Mouse (Mus musculus) E14TG2a.4 (cell line): ENCODE measurements around the gene Klrb1b.
"Not testable (repeated sequence)": the region's sequence is repeated elsewhere in the genome, so short reads cannot be mapped to it uniquely, and the experiment has no call there.

Experiments used
- H3K27me3 ChIP-seq: 2 replicates; pipeline ENCODE4 v1.6.1; 2014; ENCODE audit warnings: low read length, control low read depth; ENCODE audit not compliant: insufficient read depth
- H3K36me3 ChIP-seq: 2 replicates; pipeline ENCODE4 v1.6.1; 2014; ENCODE audit warnings: low read length, control low read depth; ENCODE audit not compliant: insufficient read depth
- H3K4me1 ChIP-seq: replicated peaks from 2 replicates; pipeline ENCODE4 v1.6.1; 2014; ENCODE audit warnings: low read depth, low read length, control low read depth
- H3K4me3 ChIP-seq: replicated peaks from 2 replicates; pipeline ENCODE4 v1.5.1; 2014; ENCODE audit warnings: mild to moderate bottlenecking, low read length
- H3K9me3 ChIP-seq: 2 replicates; pipeline ENCODE4 v1.6.1; 2014; ENCODE audit warnings: low read length, control low read depth
- CTCF ChIP-seq: conservative IDR thresholded peaks from 2 replicates; pipeline ENCODE4 v1.5.1; 2014; ENCODE audit warnings: low read length
- NANOG ChIP-seq: IDR thresholded peaks from 2 replicates; pipeline ENCODE4 v1.6.1; 2014; ENCODE audit warnings: borderline replicate concordance, low read length, mixed read lengths
- POU5F1 ChIP-seq: IDR thresholded peaks from 2 replicates; pipeline ENCODE4 v1.6.1; 2014; ENCODE audit warnings: low read length, borderline replicate concordance

Gene Klrb1b

GRCm38 (mm10) chr6:128769481-128770253 is 56.5 kb downstream of the Klrb1b start:
- peaks cover 6% of the 10 kb centered on the region for H3K4me1 ChIP-seq
- no peaks in the 10 kb centered on the region for H3K36me3 ChIP-seq
- TF ChIP-seq CTCF (no peak), POU5F1 (no peak)
- H3K9me3 ChIP-seq, result peaks cover 21% of the 10 kb centered on the region
- H3K4me3 ChIP-seq, result no peak overlapping the region
- H3K27me3 ChIP-seq, result no peaks in the 10 kb centered on the region

- peaks cover 8% of the 10 kb centered on the region for H3K9me3 ChIP-seq
- TF ChIP-seq NANOG (no peak), POU5F1 (no peak), CTCF (no peak)
- H3K4me1 ChIP-seq, result peaks cover 6% of the 10 kb centered on the region
Measured at GRCm38 (mm10) chr6:128768047-128768446, 58.1 kb downstream of the Klrb1b start.

GRCm38 (mm10) chr6:128766486-128767254 is 59.5 kb downstream of the Klrb1b start:
- H3K36me3 ChIP-seq, H3K27me3 ChIP-seq, H3K4me3 ChIP-seq, H3K4me1 ChIP-seq: not testable (repeated sequence)
- H3K9me3 ChIP-seq, result peaks cover 14% of the 10 kb centered on the region
- peak; percentile 46 for TF ChIP-seq CTCF

More at GRCm38 (mm10) chr6:128768047-128768446, 58.1 kb downstream of the Klrb1b start:
- Histone ChIP-seq H3K27me3 (no peaks in the 10 kb centered on the region), H3K36me3 (no peaks in the 10 kb centered on the region), H3K4me3 (no peak overlapping the region)

GRCm38 (mm10) chr6:128765211-128765610 is 60.9 kb downstream of the Klrb1b start:
- no peaks in the 10 kb centered on the region for H3K36me3 ChIP-seq
- TF ChIP-seq CTCF, result no peak
- no peak for TF ChIP-seq NANOG
- no peak for TF ChIP-seq POU5F1
- peaks cover 14% of the 10 kb centered on the region for H3K9me3 ChIP-seq
- no peak overlapping the region for H3K4me3 ChIP-seq
- no peaks in the 10 kb centered on the region for H3K27me3 ChIP-seq
- peaks cover 10% of the 10 kb centered on the region for H3K4me1 ChIP-seq

- Histone ChIP-seq H3K4me1 (peaks cover 11% of the 10 kb centered on the region), H3K27me3 (no peaks in the 10 kb centered on the region), H3K36me3 (no peaks in the 10 kb centered on the region), H3K4me3 (peak overlapping the region; percentile 49), H3K9me3 (peaks cover 14% of the 10 kb centered on the region)
- TF ChIP-seq NANOG, result no peak
- TF ChIP-seq CTCF, result no peak
- no peak for TF ChIP-seq POU5F1
Measured at GRCm38 (mm10) chr6:128764598-128764997, 61.5 kb downstream of the Klrb1b start.

GRCm38 (mm10) chr6:128763736-128764523 is 62.2 kb downstream of the Klrb1b start:
- Histone ChIP-seq H3K4me1 (peaks cover 15% of the 10 kb centered on the region), H3K27me3 (no peaks in the 10 kb centered on the region), H3K36me3 (no peaks in the 10 kb centered on the region), H3K9me3 (peaks cover 14% of the 10 kb centered on the region), H3K4me3 (peak overlapping the region; percentile 67)
- TF ChIP-seq NANOG (no peak), POU5F1 (no peak), CTCF (peak; percentile 48)
